Mouse (Mus musculus): ENCODE data around the gene Ckap5.
"Not testable (repeated sequence)": the region's sequence is repeated elsewhere in the genome, so short reads cannot be mapped to it uniquely, and the experiment has no call there.

The Ckap5 gene

GRCm38 (mm10) chr2:91526294-91527146, at the start of gene Ckap5:
Gene Ckap5 (plus strand): TSS chr2:91526762.
- CTCF ChIA-PET: interaction anchor here (0.6 to 1.3 kb wide), 3 partner anchors 11 to 56 kb away, joined by 3 to 5 read pairs (median 3); no protein-coding TSS in a partner anchor

- CTCF ChIA-PET: no interaction called here
Observed at GRCm38 (mm10) chr2:91476841-91477240, 49.7 kb upstream of the Ckap5 start.

DNA sequence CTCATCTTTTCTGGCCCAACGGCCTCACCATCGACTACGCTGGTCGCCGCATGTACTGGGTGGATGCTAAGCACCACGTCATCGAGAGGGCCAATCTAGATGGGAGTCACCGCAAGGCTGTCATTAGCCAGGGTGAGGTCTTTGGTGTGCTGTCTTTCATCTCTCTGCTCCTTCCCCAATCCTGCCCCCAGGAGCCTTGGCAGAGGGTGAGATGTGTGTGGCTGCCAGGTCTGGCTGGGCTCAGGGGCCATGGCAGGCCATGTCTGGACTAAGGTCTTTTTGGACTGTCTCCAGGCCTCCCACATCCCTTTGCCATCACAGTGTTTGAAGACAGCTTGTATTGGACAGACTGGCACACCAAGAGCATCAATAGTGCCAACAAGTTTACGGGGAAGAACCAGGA, 46.2 kb upstream of the Ckap5 start:
- CTCF ChIA-PET: no interaction called here

GRCm38 (mm10) chr2:91480805-91481514, 45.6 kb upstream of the Ckap5 start:
- CTCF ChIA-PET: no interaction called here

- CTCF ChIA-PET: no interaction called here
Observed at GRCm38 (mm10) chr2:91484698-91485097, 41.9 kb upstream of the Ckap5 start.

- CTCF ChIA-PET: no interaction called here
Observed at GRCm38 (mm10) chr2:91485256-91485655, 41.3 kb upstream of the Ckap5 start.

- CTCF ChIA-PET: interaction anchor here (0.6 kb wide), 1 partner anchor 1502 kb away, joined by 4 read pairs; no protein-coding TSS in a partner anchor
Observed at GRCm38 (mm10) chr2:91487295-91487694, 39.3 kb upstream of the Ckap5 start.

GRCm38 (mm10) chr2:91492071-91492635, 34.4 kb upstream of the Ckap5 start:
- CTCF ChIA-PET: no interaction called here

DNA sequence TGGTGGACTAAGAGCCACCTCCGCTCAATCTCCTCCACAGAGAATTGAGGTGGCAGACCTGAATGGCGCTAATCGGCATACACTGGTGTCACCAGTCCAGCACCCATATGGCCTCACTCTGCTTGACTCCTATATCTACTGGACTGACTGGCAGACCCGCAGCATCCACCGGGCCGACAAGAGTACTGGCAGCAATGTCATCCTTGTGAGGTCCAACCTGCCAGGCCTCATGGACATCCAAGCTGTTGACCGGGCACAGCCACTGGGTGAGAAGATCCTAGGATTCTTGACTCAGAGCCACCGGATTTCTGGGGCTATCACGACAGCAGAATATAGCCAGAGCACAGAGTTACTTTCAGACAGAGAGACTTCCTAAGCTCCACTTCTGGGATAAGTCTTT, 32.6 kb upstream of the Ckap5 start:
- CTCF ChIA-PET: no interaction called here

GRCm38 (mm10) chr2:91498093-91498719, 28.4 kb upstream of the Ckap5 start:
- CTCF ChIA-PET: interaction anchor here (0.6 kb wide), 1 partner anchor 39 kb away, joined by 3 read pairs; no protein-coding TSS in a partner anchor

DNA sequence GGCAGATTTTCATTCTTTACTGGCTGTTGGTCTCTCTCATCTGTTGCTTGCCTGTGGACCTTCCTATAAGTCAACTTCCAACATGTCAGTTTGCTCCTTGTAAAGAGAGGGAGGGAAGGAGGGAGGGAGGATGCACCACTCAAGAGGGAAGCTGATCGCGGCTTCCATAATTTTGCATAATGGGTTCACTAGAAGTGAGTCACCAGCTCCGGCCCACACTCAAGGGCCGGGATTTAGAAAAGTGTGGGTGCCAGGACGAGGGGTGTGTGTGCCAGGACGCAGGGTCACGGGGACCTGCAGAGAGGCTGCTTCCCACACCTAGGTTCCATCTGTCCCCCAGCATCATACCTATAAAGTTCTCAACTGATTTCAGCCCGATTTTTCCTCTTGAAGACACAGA, 18.5 kb upstream of the Ckap5 start:
- CTCF ChIA-PET: no interaction called here

DNA sequence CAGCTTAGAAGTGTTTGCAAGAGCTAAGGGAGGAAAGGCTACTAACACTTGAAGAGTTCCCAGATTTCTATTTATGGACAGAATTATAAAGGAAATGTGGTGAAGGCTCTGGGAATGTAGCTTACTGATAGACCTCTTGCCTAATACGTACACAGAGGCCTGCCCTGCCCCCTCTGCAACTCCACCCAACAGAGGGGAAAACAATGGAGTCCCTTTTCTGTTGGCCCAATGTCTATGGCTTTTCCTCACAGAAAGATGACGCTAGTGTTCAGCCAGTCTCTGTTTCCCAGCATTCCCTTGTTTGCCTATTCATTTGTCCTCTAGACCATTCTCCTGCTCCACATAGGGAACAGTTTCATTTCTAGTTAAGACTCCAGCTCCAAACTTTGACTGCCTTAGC, 9.4 kb upstream of the Ckap5 start:
- CTCF ChIA-PET: no interaction called here

DNA sequence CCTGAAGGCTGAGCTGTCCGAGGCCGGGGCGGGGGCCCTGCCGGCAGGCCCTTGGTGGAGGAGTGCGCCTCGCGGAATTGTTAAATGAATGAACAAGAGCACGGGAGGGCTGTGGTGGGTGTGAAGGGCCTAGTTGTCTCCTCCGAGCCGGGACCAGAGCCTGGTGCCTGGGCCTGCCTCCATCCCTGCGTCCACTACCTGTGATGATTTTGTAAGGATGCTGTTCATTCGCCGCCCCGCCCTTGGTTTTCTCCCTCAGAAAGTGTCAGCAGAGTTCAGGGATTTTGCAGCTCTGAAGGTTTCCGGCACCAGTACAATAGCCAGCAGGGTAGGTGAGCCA, 555 bp downstream of the Ckap5 start:
- CTCF ChIA-PET: interaction anchor here (1.3 kb wide), 1 partner anchor 11 kb away, joined by 3 read pairs; no protein-coding TSS in a partner anchor

GRCm38 (mm10) chr2:91537588-91538205, 11.1 kb downstream of the Ckap5 start:
- CTCF ChIA-PET: interaction anchor here (0.7 to 1.0 kb wide), 3 partner anchors 11 to 559 kb away, joined by 3 to 6 read pairs (median 3); partner anchors contain the start of gene Ckap5

GRCm38 (mm10) chr2:91568125-91568524, 41.6 kb downstream of the Ckap5 start:
- CTCF ChIA-PET: no interaction called here

- CTCF ChIA-PET: no interaction called here
Observed at GRCm38 (mm10) chr2:91580894-91581293, 54.3 kb downstream of the Ckap5 start.

DNA sequence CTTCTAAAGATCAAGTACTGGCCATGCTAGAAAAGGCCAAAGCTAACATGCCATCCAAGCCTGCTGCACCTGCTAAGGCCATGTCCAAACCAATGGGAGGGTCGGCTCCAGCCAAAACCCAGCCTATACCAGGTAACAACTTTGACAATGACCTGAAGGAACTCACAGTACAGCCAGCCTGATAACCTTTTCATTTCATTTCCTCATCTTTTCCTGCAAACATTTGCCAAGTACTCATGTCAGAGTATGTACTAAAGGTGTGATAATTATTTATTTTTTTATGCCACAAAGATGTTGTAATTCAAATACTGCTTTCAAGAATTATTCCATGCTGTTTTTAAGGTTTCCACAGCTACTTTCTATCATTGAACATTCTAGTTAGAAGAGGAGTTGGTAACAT, 59.7 kb downstream of the Ckap5 start:
- CTCF ChIA-PET: no interaction called here

- CTCF ChIA-PET: no interaction called here
Observed at GRCm38 (mm10) chr2:91600475-91600874, 73.9 kb downstream of the Ckap5 start.

DNA sequence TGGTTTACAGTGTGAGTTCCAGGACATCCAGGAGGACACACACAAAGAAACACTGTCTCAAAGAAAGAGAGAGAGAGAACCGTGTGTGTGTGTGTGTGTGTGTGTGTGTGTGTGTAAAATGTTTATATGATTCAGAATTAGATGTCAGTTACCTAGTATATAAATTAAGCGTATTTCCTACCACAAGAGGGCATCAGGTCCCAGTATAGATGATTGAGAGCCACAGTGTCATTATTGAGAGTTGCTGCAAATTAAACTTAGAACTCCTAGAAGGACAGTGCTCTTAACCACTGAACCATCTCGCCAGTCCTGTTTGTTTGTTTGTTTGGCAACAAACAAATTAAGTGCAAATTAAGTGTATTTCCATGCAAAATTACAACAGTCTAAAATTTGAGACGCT, 75.8 kb downstream of the Ckap5 start:
- CTCF ChIA-PET: no interaction called here

- CTCF ChIA-PET: not testable (repeated sequence)
Observed at GRCm38 (mm10) chr2:91609370-91609769, 82.8 kb downstream of the Ckap5 start.

DNA sequence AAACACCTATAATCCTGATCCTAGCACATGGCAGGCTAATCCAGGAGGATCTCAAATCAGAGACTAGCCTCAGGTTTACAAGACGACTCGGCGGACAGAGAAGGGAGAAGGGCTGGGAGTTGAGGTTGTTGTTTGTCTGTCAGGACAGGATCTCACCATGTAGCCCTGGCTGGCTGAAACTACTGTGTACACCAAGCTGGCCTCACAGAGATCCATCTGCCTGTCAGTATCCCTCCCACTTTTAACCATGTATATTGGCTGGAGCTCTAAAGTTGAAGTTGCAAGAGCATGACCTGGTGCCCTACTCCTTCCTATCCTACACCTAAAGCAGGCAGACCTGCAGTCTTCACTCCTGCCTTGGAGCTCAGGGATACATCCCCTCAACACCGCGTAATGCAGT, 95.8 kb downstream of the Ckap5 start:
- CTCF ChIA-PET: no interaction called here

DNA sequence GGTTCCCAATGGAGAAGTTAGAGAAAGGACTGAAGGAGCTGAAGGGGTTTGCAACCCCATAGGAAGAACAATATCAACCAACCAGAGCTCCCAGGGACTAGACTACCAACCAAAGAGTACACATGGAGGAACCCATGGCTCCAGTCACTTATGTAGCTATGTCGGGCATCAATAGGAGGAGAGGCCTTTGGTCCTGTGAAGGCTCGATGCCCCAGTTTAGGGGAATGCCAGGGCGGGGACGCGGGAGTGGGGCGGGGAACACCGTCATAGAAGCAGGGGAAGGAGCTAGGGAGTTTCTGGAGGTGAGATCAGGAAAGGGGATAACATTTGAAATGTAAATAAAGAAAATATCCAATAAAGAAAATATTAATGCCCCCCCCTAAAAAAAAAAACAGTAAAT, 96.8 kb downstream of the Ckap5 start:
- CTCF ChIA-PET: not testable (repeated sequence)
